Mouse (Mus musculus): ENCODE measurements around the gene Med18. TPM values are rescaled to one million over a fixed set of nuclear protein-coding genes. Genes with fewer than 3 reads are reported as not detected.

The Med18 gene
- polyA plus RNA-seq, 1 experiment: 6.7 TPM

- Histone ChIP-seq H3K36me3 (ENCODE audit: control insufficient read depth, insufficient read depth, low read length) (no peaks in the 10 kb centered on the region), H3K4me1 (replicated peaks; ENCODE audit: control insufficient read depth, insufficient read depth, low read length) (no peaks in the 10 kb centered on the region; the same call in 1 of the 2 replicates), H3K27me3 (ENCODE audit: control insufficient read depth, insufficient read depth, low read length) (no peaks in the 10 kb centered on the region), H3K4me3 (ENCODE audit: control insufficient read depth, insufficient read depth, low read length) (no peak overlapping the region), H3K27ac (ENCODE audit: control insufficient read depth, insufficient read depth, low read length) (no peak overlapping the region)
- TF ChIP-seq CTCF (IDR thresholded peaks at IDR 0.05; ENCODE audit: borderline replicate concordance, control insufficient read depth, extremely low read depth, insufficient read depth, low read length, poor library complexity) (no peak), POLR2A (IDR thresholded peaks at IDR 0.05; ENCODE audit: control insufficient read depth, extremely low read depth, insufficient read depth, low read length, poor library complexity) (no peak)
- 81% methylated on average over 9 of the region's 9 CpGs for WGBS
- no peak for DNase-seq
Measured at GRCm38 (mm10) chr4:132428022-132428542, 35.6 kb downstream of the Med18 start.

- Histone ChIP-seq H3K27me3 (ENCODE audit: control insufficient read depth, insufficient read depth, low read length) (no peaks in the 10 kb centered on the region), H3K27ac (ENCODE audit: control insufficient read depth, insufficient read depth, low read length) (no peak overlapping the region), H3K4me3 (ENCODE audit: control insufficient read depth, insufficient read depth, low read length) (no peak overlapping the region), H3K36me3 (ENCODE audit: control insufficient read depth, insufficient read depth, low read length) (no peaks in the 10 kb centered on the region), H3K4me1 (replicated peaks; ENCODE audit: control insufficient read depth, insufficient read depth, low read length) (no peaks in the 10 kb centered on the region)
- 97% methylated on average over 4 of the region's 4 CpGs for WGBS
- DNase-seq: no peak
- TF ChIP-seq POLR2A (IDR thresholded peaks at IDR 0.05; ENCODE audit: control insufficient read depth, extremely low read depth, insufficient read depth, low read length, poor library complexity) (no peak), CTCF (IDR thresholded peaks at IDR 0.05; ENCODE audit: borderline replicate concordance, control insufficient read depth, extremely low read depth, insufficient read depth, low read length, poor library complexity) (no peak)
Measured at GRCm38 (mm10) chr4:132427493-132427892, 36.2 kb downstream of the Med18 start.

GRCm38 (mm10) chr4:132426021-132426420 is 37.7 kb downstream of the Med18 start:
- no peak overlapping the region for H3K27ac ChIP-seq (ENCODE audit: control insufficient read depth, insufficient read depth, low read length)
- no peak for DNase-seq
- 66% methylated on average over 2 of the region's 2 CpGs for WGBS
- H3K4me3 ChIP-seq (ENCODE audit: control insufficient read depth, insufficient read depth, low read length): no peak overlapping the region
- H3K4me1 ChIP-seq (replicated peaks; ENCODE audit: control insufficient read depth, insufficient read depth, low read length): no peaks in the 10 kb centered on the region
- H3K27me3 ChIP-seq (ENCODE audit: control insufficient read depth, insufficient read depth, low read length): no peaks in the 10 kb centered on the region
- no peaks in the 10 kb centered on the region for H3K36me3 ChIP-seq (ENCODE audit: control insufficient read depth, insufficient read depth, low read length)
- TF ChIP-seq POLR2A (IDR thresholded peaks at IDR 0.05; ENCODE audit: control insufficient read depth, extremely low read depth, insufficient read depth, low read length, poor library complexity): no peak
- TF ChIP-seq CTCF (IDR thresholded peaks at IDR 0.05; ENCODE audit: borderline replicate concordance, control insufficient read depth, extremely low read depth, insufficient read depth, low read length, poor library complexity): no peak

GRCm38 (mm10) chr4:132424765-132425164 is 39.0 kb downstream of the Med18 start:
- no peak for TF ChIP-seq CTCF (IDR thresholded peaks at IDR 0.05; ENCODE audit: borderline replicate concordance, control insufficient read depth, extremely low read depth, insufficient read depth, low read length, poor library complexity)
- no peak for TF ChIP-seq POLR2A (IDR thresholded peaks at IDR 0.05; ENCODE audit: control insufficient read depth, extremely low read depth, insufficient read depth, low read length, poor library complexity)
- 97% methylated on average over 5 of the region's 5 CpGs for WGBS
- Histone ChIP-seq H3K27ac (ENCODE audit: control insufficient read depth, insufficient read depth, low read length) (no peak overlapping the region), H3K4me3 (ENCODE audit: control insufficient read depth, insufficient read depth, low read length) (no peak overlapping the region), H3K4me1 (replicated peaks; ENCODE audit: control insufficient read depth, insufficient read depth, low read length) (no peaks in the 10 kb centered on the region), H3K36me3 (ENCODE audit: control insufficient read depth, insufficient read depth, low read length) (no peaks in the 10 kb centered on the region), H3K27me3 (ENCODE audit: control insufficient read depth, insufficient read depth, low read length) (no peaks in the 10 kb centered on the region)
- DNase-seq: peak; percentile 8

- Histone ChIP-seq H3K4me3 (ENCODE audit: control insufficient read depth, insufficient read depth, low read length) (peak within 1 kb of the TSS; percentile 97), H3K27ac (ENCODE audit: control insufficient read depth, insufficient read depth, low read length) (no peak within 1 kb of the TSS), H3K4me1 (replicated peaks; ENCODE audit: control insufficient read depth, insufficient read depth, low read length) (no peaks in the 10 kb centered on the region), H3K36me3 (ENCODE audit: control insufficient read depth, insufficient read depth, low read length) (no peaks in the 10 kb centered on the region), H3K27me3 (ENCODE audit: control insufficient read depth, insufficient read depth, low read length) (no peaks in the 10 kb centered on the region)
- TF ChIP-seq POLR2A (IDR thresholded peaks at IDR 0.05; ENCODE audit: control insufficient read depth, extremely low read depth, insufficient read depth, low read length, poor library complexity) (peak; percentile 35; the same call in 1 of the 2 replicates), CTCF (IDR thresholded peaks at IDR 0.05; ENCODE audit: borderline replicate concordance, control insufficient read depth, extremely low read depth, insufficient read depth, low read length, poor library complexity) (no peak)
- under 1% methylated on average over 73 of the region's 73 CpGs for WGBS
- DNase-seq: peak; percentile 84
Measured at GRCm38 (mm10) chr4:132421923-132422782, 41.6 kb downstream of the Med18 start, which contains the start of gene Phactr4. TSS of gene Phactr4 (minus strand) at chr4:132422489.

- Histone ChIP-seq H3K36me3 (ENCODE audit: control insufficient read depth, insufficient read depth, low read length) (no peaks in the 10 kb centered on the region), H3K4me3 (ENCODE audit: control insufficient read depth, insufficient read depth, low read length) (peak overlapping the region; percentile 97), H3K27ac (ENCODE audit: control insufficient read depth, insufficient read depth, low read length) (no peak overlapping the region), H3K4me1 (replicated peaks; ENCODE audit: control insufficient read depth, insufficient read depth, low read length) (no peaks in the 10 kb centered on the region), H3K27me3 (ENCODE audit: control insufficient read depth, insufficient read depth, low read length) (no peaks in the 10 kb centered on the region)
- WGBS: under 1% methylated on average over 13 of the region's 13 CpGs
- TF ChIP-seq POLR2A (IDR thresholded peaks at IDR 0.05; ENCODE audit: control insufficient read depth, extremely low read depth, insufficient read depth, low read length, poor library complexity): no peak
- no peak for TF ChIP-seq CTCF (IDR thresholded peaks at IDR 0.05; ENCODE audit: borderline replicate concordance, control insufficient read depth, extremely low read depth, insufficient read depth, low read length, poor library complexity)
- DNase-seq: no peak
Measured at GRCm38 (mm10) chr4:132421556-132421922, 42.2 kb downstream of the Med18 start.

Data from thymus, adult 2 months (tissue).